Mouse (Mus musculus) liver, postnatal 0 days (tissue): ENCODE data around the gene Aqp1. TPM values are rescaled to one million over a fixed set of nuclear protein-coding genes. Genes with fewer than 3 reads are reported as not detected.

Experiments
- ATAC-seq: fragments of 200-750 bp; cut with Nextera tagmentation; 2 replicates; pipeline ENCODE4 v1.8.0; 2017; ENCODE audit warnings: mild to moderate bottlenecking, moderate library complexity
- DNase-seq: peaks from one replicate; pipeline ENCODE4 v3.0.0-alpha.2; 2016
- H3K27ac ChIP-seq: fragments of 300-500 bp; sonication (generic); 2 replicates; pipeline ENCODE4 v1.5.1; 2014; ENCODE audit warnings: antibody characterized with exemption, moderate library complexity, mild to moderate bottlenecking, low read depth
- H3K27me3 ChIP-seq: fragments of 300-500 bp; sonication (generic); 2 replicates; pipeline ENCODE4 v1.6.1; 2014; ENCODE audit warnings: low read length, control low read depth, mixed read lengths; ENCODE audit not compliant: insufficient read depth
- H3K36me3 ChIP-seq: fragments of 300-500 bp; sonication (generic); replicated peaks from 2 replicates; pipeline ENCODE4 v1.6.1; 2014; ENCODE audit warnings: mild to moderate bottlenecking, control low read depth, low read length, moderate library complexity, mixed read lengths; ENCODE audit not compliant: insufficient read depth
- H3K4me1 ChIP-seq: fragments of 300-500 bp; sonication (generic); 2 replicates; pipeline ENCODE4 v1.6.1; 2014; ENCODE audit warnings: antibody characterized with exemption, mild to moderate bottlenecking, control low read depth; ENCODE audit not compliant: insufficient read depth
- H3K4me2 ChIP-seq: fragments of 300-500 bp; sonication (generic); 2 replicates; pipeline ENCODE4 v1.6.1; 2014; ENCODE audit warnings: low read depth, mild to moderate bottlenecking, low read length, moderate library complexity, mixed read lengths
- H3K4me3 ChIP-seq: fragments of 300-500 bp; sonication (generic); 2 replicates; pipeline ENCODE4 v1.5.1; 2014; ENCODE audit warnings: low read depth, low read length
- H3K9ac ChIP-seq: fragments of 300-500 bp; sonication (generic); replicated peaks from 2 replicates; pipeline ENCODE4 v1.6.1; 2014; ENCODE audit warnings: mild to moderate bottlenecking, moderate library complexity
- H3K9me3 ChIP-seq: fragments of 300-500 bp; sonication (generic); 2 replicates; pipeline ENCODE4 v1.6.1; 2016; ENCODE audit warnings: mild to moderate bottlenecking, control low read depth, low read length, mixed read lengths
- CTCF ChIP-seq: sonication (generic); IDR thresholded peaks from 2 replicates; pipeline ENCODE4 v1.5.1; 2016; ENCODE audit warnings: antibody characterized with exemption, low read depth
- EP300 ChIP-seq: IDR thresholded peaks from 2 replicates; pipeline ENCODE4 v1.6.1; 2016; ENCODE audit warnings: antibody characterized with exemption, low read depth, mild to moderate bottlenecking
- WGBS: fragments of 180-500 bp; shearing (Covaris S2); extraction: QIAGEN DNeasy Blood & Tissue Kit; methylation state at CpG from one replicate; pipeline ENCODE4 v1.1.7; 2014; ENCODE audit not compliant: insufficient replicate concordance; 5-methylcytosine and 5-hydroxymethylcytosine counted together
- polyA plus RNA-seq: library from polyadenylated mRNA; unstranded; fragments of >200 nt; fragmentation: Nextera tagmentation; extraction: Ambion mirVana; gene quantifications from 2 replicates; pipeline ENCODE4 v1.2.1, GENCODE M21; 2015

Gene Aqp1
- polyA plus RNA-seq, 1 experiment from 2014 or later = 134 TPM

DNA sequence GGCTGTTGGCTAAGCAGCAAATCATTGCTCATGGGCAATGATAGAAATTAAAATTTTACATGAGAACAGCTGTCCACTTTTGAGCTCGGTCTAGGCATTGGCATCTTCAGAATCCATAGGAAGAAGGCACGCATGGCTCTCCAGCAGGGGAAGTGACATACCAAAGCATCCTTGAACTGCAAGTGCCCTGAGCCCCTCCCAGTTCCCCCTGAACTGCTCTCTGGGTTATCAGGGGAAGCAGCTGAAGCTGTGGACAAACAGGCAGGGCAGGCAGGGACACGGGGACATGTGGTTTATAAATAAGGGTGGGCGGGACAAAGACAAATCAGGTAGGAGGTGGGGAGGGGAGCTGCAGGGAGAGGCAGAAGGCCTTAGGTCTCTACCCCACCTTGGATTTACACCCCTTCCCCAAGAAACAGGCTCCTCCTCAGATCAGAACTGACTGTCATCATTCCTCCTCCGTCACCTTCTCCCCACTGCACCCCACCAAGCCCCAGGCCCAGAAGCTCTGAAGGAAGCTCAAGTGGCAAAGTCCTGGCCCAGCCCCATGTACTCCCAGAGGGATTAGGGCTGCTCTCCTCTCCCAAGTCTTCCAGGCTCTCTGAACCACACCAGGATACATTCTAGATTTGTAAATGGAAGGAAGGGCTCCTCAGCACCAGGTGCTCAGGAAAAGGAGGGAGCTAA, 19.9 kb downstream of the Aqp1 start:
- Histone ChIP-seq H3K9me3 (no peaks in the 10 kb centered on the region), H3K36me3 (no peaks in the 10 kb centered on the region), H3K4me1 (peaks cover 39% of the 10 kb centered on the region), H3K9ac (0 out of 2 replicates have a peak overlapping the region, but pooled peaks have one; percentile 17), H3K4me3 (no peak overlapping the region), H3K27ac (peak overlapping the region; percentile 78), H3K27me3 (no peaks in the 10 kb centered on the region), H3K4me2 (no peak overlapping the region)
- WGBS = 24% methylated on average over 5 of the region's 5 CpGs
- ATAC-seq (peak; percentile 58), DNase-seq (peak; percentile 60)
- TF ChIP-seq EP300 = peak; percentile 94
- peak; percentile 22; the same call in 1 of the 2 replicates for TF ChIP-seq CTCF

DNA sequence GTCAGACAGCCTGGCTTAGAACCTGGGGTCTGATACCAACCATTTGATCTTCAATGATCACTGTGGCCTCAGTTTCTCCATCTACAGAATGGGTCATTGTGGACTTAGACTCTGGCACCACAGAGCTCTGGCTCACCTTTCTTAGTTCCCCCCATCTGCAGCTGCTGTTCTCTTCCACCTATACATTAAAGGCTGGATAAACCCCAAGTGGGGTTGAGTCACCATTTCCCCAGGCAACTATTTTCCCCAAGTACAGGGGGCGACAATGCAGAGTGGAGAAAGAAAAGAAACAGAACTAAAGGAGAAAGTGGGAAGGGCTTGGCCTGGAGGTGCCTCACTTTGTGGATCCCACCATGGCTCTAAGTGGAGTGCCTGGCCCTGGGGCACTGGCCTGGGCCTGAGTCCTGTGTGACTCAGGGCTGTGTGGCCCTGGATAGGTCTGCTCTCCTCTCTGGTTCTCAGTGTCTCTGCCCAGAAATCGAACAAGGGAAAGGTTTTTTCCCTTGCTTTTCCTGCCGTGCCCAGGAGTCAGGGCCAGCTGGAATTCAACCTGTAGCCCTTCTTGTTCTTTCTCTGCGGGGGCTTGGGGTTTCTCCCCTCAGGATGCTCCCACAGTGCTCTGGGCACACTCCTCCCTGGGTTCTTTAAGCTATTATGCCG, 20.9 kb downstream of the Aqp1 start:
- H3K27ac ChIP-seq = peak overlapping the region; percentile 78
- 0 out of 2 replicates have a peak, but pooled peaks have one; percentile 2 for TF ChIP-seq CTCF
- no peak for TF ChIP-seq EP300
- no peak overlapping the region; the same call in 1 of the 2 replicates for H3K9ac ChIP-seq
- H3K4me2 ChIP-seq = no peak overlapping the region
- 70% methylated on average over 5 of the region's 5 CpGs for WGBS
- no peak overlapping the region for H3K4me3 ChIP-seq
- H3K36me3 ChIP-seq = no peaks in the 10 kb centered on the region
- ATAC-seq (no peak), DNase-seq (peak; percentile 12)
- H3K9me3 ChIP-seq = no peaks in the 10 kb centered on the region
- H3K4me1 ChIP-seq = peaks cover 39% of the 10 kb centered on the region
- no peaks in the 10 kb centered on the region for H3K27me3 ChIP-seq

GRCm38 (mm10) chr6:55357636-55358031, 21.4 kb downstream of the Aqp1 start:
- no peak overlapping the region for H3K4me2 ChIP-seq
- TF ChIP-seq CTCF (no peak), EP300 (no peak)
- H3K36me3 ChIP-seq = no peaks in the 10 kb centered on the region
- H3K27ac ChIP-seq = peak overlapping the region; percentile 78
- H3K27me3 ChIP-seq = no peaks in the 10 kb centered on the region
- DNase-seq (peak; percentile 54), ATAC-seq (no peak)
- H3K4me1 ChIP-seq = peaks cover 39% of the 10 kb centered on the region
- H3K9ac ChIP-seq = no peak overlapping the region; the same call in 1 of the 2 replicates
- WGBS = 51% methylated on average over 6 of the region's 6 CpGs
- H3K9me3 ChIP-seq = no peaks in the 10 kb centered on the region
- no peak overlapping the region for H3K4me3 ChIP-seq

DNA sequence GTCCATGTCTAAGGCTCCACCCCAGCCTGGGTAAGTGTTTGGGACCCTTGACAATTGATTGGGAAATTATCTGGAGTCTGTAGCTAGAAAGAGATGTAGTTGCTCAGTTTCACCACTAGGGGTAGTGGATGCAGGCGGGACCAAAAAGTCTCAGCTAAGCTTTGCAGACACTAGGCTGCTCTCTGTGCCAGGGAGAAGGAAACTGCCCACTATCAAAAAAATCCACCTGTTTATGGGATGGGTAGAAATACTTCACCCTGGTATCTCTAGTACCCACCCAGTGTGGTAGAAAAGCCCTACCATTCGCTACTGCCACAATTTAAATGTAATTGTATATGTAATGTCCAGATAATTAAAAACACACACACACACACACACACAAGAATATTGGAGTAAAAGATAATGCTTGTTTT, 22.5 kb downstream of the Aqp1 start:
- Histone ChIP-seq H3K9ac (peak overlapping the region; percentile 28; the same call in 1 of the 2 replicates), H3K4me3 (no peak overlapping the region), H3K9me3 (no peaks in the 10 kb centered on the region), H3K4me2 (peak overlapping the region; percentile 35), H3K27ac (peak overlapping the region; percentile 78), H3K36me3 (no peaks in the 10 kb centered on the region), H3K27me3 (no peaks in the 10 kb centered on the region), H3K4me1 (peaks cover 39% of the 10 kb centered on the region)
- TF ChIP-seq CTCF (peak; percentile 91), EP300 (peak; percentile 100)
- peak; percentile 50 for DNase-seq
- peak; percentile 99 for ATAC-seq
- 22% methylated on average over 2 of the region's 2 CpGs for WGBS

DNA sequence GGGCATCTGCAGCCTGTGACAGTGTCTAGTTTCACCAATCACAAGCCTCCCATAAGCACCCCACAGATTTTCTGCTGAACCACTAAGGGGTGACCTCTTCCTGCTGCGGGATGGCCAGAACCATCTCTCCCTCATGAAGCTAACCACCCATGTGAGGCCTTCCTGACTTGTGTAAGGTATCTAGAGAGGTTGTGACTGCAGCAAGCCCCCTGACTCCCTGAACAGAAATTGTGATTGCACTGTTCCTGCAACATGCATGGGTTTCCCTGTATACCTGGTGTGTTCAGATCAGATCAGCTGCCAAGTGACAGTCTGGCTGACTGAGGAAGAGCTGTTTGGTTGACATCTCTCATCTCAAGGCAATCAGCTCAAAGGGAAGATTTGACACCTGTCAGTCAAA, 26.4 kb downstream of the Aqp1 start:
- Histone ChIP-seq H3K27ac (no peak overlapping the region), H3K4me1 (peaks cover 22% of the 10 kb centered on the region), H3K27me3 (no peaks in the 10 kb centered on the region), H3K9ac (no peak overlapping the region), H3K9me3 (no peaks in the 10 kb centered on the region), H3K4me3 (no peak overlapping the region), H3K4me2 (no peak overlapping the region), H3K36me3 (no peaks in the 10 kb centered on the region)
- 70% methylated on average over 1 of the region's 1 CpGs for WGBS
- peak; percentile 10 for DNase-seq
- ATAC-seq = no peak
- TF ChIP-seq CTCF = no peak
- no peak for TF ChIP-seq EP300

- H3K9me3 ChIP-seq = 0 out of 2 replicates have a peak, but pooled peaks cover 4% of the 10 kb centered on the region
- no peaks in the 10 kb centered on the region for H3K36me3 ChIP-seq
- peak overlapping the region; percentile 60; the same call in 1 of the 2 replicates for H3K27ac ChIP-seq
- DNase-seq = peak; percentile 12
- no peak overlapping the region for H3K4me3 ChIP-seq
- TF ChIP-seq CTCF (no peak), EP300 (peak; percentile 86)
- ATAC-seq = peak; percentile 82
- H3K4me1 ChIP-seq = peaks cover 3% of the 10 kb centered on the region; the same call in 1 of the 2 replicates
- no peak overlapping the region for H3K9ac ChIP-seq
- no peak overlapping the region for H3K4me2 ChIP-seq
- H3K27me3 ChIP-seq = no peaks in the 10 kb centered on the region
Measured at GRCm38 (mm10) chr6:55367126-55367525, 30.9 kb downstream of the Aqp1 start.
